Mouse (Mus musculus): ENCODE data around the gene Dennd6b. TPM values are rescaled to one million over a fixed set of nuclear protein-coding genes. Genes with fewer than 3 reads are reported as not detected.

Dennd6b gene
- total RNA-seq, 2 experiments from 2014 or later, result 8.7 to 10.3 TPM

- peak; percentile 20 for DNase-seq
Observed at GRCm38 (mm10) chr15:89181561-89182270, 14.6 kb downstream of the Dennd6b start.

DNA sequence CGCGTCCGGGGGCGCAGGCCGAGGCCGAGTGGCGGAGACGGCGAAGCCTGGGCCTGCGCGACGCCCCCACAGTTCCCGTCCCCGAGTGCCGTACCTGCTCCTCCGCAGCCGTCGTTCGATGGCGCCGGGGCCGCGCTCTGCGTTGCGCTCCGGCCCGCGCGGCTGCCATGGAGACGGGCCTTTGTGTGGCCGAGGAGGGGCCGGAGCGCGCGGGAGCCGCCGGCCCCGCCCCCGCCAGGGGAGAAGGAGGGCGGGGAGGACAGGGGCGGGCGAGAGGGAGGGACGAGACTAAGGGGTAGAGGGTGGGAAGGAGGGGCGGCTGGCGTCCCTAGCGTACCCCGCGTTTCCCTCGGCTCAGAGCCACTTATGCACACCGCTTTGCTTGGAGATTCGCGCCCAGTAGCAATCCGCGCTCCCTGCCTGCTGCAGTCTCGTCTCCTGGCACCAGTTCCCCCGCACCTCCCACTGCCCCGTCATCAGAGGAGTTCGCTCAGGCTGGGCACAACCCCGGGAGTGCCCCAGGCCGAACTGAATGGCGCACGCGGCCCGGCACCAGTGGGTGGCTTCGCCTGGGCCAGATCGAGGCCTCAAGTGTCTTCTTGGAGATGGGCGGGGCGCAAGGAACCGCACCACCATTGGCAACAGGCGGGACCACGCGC lies 15.6 kb downstream of the Dennd6b start, which contains the start of gene Plxnb2:
Gene Plxnb2, minus strand, starts transcription at position 218 of the 659 bp plus-strand sequence.
- peak; percentile 82 for DNase-seq

- DNase-seq, result peak; percentile 50
Observed at GRCm38 (mm10) chr15:89180081-89180541, 16.2 kb downstream of the Dennd6b start.

GRCm38 (mm10) chr15:89179630-89179964 lies 16.7 kb downstream of the Dennd6b start:
- no peak for DNase-seq

GRCm38 (mm10) chr15:89178954-89179629 lies 17.2 kb downstream of the Dennd6b start:
- peak; percentile 84 for DNase-seq

- no peak for DNase-seq
Observed at GRCm38 (mm10) chr15:89178260-89178860, 17.9 kb downstream of the Dennd6b start.

DNA sequence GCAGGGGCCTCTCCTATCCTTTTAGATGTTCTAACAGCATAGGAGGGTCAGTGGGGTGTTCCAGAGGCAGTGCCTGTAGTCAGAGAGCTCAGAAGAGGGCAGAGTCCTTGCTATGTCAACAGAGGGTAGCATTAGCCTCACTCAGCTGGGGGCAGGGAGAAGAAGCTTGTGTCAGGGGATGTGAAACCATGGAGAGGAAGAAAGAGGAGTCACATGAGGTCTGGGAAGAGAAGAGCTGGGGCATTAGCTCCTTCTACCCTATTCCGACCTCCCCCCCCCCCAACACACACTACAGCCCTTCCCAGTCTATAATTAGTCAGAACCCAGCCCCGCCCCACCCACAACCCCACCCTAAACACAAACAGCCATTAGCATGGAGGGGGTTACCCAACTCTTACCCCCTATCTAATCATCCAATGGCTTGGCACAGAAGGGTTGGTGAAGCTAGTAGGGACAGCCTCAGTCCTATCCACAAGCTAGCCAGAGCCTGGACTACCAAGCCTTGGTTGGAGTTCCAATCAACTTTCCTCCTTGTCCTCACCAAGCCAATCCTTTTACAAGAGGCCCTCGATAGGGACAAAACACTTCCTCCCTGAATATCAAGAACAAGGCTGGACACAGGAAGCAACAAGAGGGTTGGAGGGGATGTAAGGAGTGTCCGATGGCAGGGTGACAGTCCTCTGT lies 18.6 kb downstream of the Dennd6b start:
- DNase-seq, result no peak

DNA sequence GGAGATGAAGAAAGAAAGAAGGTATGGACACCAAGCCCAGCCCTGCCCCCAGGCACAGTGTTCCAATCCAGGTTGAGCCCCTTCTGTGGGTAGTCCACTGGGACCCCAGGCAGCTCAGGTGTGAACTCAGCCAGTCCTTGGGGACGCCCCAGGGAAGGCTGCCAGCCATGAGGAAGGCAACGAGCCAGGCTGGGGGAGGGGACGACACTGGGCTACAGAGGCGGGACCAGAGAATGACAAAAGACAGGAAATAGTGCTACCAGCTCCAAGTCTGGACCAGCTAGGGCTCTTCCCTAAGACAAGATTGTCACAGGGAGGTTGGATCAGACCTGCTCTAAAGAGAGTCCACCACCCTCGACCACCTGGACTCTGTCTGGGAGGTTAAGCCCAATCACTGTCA lies 19.2 kb downstream of the Dennd6b start:
- peak; percentile 96 for DNase-seq

DNA sequence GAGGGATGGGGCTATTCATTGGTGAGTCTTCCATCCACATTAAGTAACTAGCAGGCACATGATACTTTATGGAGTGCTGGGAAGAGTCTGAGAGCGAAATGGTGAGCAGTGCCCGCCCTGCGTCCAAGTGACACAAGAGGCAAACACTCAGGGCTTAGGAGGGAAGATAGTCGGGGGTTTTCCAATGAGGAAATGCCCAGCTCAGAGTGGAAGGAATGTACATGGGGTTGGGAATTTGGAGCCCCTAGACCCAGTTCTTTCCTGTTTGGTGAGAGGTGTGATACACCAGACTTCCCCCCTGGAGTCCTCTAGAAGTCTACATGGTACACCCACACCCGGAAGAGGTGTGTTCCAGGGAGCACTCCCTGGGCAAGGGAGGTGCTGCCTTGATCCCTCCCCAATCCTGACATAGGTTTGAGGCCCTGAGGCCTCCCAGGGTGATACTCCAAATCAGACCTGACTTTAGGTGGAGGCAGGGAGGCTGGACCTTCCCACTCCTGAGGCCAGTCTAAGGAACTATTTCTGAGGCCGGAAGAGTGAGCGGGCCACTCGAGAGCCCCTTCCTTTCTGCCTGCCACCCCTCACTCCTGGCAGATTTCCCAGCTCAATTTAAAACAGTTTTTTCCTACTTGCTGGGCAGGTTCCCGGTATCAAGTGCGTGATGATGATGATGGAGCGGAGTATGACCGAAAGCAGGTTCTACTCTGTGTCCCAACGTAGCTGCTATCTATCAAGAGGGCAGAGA lies 20.7 kb downstream of the Dennd6b start:
- no peak for DNase-seq

DNA sequence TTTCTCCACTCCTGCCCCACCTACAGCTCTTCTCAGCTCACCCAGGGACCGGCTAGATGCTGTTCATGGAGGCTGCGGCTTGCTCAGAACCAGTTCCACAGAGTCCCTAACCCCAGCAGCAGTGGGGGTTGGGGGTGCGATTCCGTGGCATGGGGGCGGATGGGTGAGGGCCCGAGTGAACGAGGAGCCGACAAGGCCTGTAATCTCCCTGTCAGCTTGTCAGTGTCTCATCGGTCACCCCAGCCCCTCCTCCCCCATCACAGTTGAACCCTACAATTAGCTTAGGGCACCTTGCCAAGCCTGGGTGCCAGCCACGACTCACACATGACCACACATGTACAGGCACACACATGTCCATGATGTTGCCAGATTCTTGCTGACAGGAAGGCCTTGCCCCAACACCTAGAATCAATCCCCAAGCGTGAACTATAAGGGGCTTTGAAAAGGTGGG lies 21.4 kb downstream of the Dennd6b start:
- DNase-seq, result no peak

- peak; percentile 69 for DNase-seq
Observed at GRCm38 (mm10) chr15:89173906-89174214, 22.4 kb downstream of the Dennd6b start.

DNA sequence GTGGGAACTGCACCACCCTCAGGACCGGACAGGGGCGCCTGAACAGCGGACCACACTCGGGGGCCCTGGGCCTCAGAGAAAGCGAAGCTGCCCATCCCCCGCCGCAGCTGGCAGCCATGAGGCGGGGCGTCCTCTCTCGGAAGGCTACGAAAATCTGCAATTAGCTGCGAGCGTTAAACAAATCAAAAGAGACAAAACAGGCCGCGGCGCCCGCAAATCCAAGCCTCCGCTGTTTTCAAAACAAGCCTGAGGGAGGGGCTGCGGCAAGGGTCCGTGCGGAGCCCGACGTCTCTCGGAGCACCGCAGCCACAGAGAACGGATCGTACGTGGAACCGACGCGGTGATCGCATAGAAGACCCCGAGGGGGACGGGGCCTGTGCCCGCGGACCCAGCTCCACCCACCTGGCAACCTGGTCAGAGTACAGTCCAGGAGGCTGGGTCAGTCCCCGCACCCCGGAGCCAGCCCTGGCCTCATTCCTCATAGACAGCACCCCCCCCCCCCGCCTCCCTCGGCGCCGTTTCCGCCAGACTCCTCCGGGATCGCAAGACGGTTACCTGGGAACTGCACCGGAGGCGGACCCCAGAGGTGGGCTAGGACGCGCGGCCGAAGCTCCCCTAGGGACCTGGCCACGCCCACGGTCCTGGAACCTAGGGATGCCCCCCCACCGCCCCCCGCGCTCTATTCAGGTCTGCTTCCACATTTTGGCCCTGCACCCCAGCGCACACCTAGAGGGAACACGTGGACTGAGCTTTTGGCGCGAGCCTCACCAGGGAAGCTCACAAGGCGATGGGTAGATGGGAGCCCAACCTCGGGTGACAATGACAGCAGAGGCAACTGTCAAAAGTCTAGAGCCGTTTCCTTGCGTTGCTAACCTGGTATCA lies 23.0 kb downstream of the Dennd6b start:
- DNase-seq, result peak; percentile 59

DNA sequence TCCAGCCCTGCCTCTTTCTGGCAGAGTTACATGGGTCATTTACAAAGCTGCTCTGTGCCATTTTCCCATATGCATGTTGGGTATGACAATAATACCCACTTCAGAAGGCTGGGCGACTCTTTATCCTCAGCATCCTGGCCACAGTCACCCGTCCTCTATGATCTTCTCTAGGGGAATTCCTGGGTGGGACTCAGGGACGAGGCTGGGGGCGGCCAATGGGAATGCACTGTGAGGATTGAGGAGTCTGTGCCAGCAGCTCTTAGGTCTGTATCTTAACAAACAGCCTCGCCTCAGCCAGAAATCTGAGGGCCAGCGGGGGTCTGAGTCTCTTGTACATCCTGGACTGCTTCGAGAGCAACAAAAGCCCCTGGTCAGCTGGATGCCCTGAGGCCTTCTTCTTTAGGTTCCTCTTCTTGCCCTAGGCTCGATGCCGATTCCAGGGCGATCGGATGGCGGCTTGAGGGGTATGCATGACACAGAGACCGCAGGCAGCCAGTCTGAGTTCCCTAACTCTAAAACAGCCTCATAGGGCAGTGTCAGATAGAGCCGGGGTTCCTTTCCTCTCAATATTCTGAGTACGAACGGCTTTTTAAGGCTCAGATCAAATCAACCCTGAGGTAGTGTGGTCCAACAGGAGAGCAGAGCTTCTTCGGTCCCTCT lies 23.9 kb downstream of the Dennd6b start:
- no peak for DNase-seq

GRCm38 (mm10) chr15:89171526-89172051 lies 24.7 kb downstream of the Dennd6b start:
- no peak for DNase-seq

- peak; percentile 42 for DNase-seq
Observed at GRCm38 (mm10) chr15:89170102-89170501, 26.2 kb downstream of the Dennd6b start.

DNA sequence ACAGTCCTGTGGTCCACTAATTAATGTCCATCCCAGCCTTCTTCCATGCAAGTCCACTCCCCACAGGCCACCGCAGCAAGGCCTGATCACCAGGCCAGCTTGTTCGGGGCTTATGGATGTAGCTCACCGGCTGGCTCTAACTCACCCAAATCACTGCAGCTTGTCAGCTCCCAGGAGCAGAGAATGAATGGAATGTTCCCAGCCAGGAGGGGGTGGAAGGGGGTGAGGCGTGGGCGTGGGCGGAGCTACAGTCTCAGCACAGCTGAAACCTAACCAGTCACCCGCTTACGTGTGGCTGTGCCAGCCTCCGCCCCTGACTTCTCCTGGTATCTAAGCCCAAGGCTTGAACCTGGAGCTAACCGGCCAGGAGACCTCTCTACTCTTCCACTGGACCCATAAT lies 26.9 kb downstream of the Dennd6b start:
- peak; percentile 88 for DNase-seq

GRCm38 (mm10) chr15:89168922-89169321 lies 27.4 kb downstream of the Dennd6b start:
- DNase-seq, result no peak

DNA sequence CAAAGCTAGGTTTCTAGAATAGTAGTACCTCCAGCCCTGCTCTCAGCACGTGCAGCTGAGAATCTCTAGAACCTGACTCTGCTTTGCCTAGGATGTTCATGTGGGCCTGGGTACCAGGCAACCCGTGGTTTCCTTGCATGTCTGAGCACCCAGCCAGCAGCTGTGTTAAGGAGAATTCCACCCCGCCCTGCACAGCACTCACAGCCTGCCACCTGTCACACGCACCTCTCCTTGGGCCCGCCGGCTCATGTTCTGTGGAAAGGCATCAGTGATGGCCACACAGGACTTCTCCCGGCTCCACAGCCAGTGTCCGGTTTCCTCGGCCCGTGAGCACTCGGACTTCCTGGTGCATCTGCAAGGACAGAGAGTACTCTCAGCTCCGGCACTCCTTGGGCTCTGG lies 30.8 kb downstream of the Dennd6b start:
- DNase-seq, result no peak

- DNase-seq, result no peak
Observed at GRCm38 (mm10) chr15:89161397-89161796, 34.9 kb downstream of the Dennd6b start.

DNA sequence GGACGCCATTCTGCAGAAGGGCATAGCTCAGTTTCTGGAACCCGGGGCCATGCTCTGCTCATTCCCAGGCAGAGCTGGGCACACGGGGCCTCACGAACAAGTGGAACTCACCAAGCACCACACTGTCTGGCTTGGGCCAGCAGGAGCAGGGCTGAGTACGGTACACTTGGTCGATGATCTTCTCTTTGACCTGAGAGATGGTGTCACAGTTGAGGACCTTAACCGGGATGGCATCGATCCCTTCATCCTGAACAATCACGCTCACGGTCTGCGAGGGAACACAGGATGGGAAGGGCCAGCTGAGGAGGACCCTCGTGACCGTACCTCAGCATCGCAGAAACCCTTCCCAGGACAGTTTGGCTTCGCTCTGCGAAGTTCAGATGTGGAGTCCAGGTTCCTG lies 37.8 kb downstream of the Dennd6b start:
- DNase-seq, result no peak
